Mouse (Mus musculus) myocyte (in vitro differentiated cells): ENCODE data around the gene Gpr119.

ENCODE experiments used
- CEBPB ChIP-seq: IDR thresholded peaks from 2 replicates; pipeline ENCODE4 v1.6.1; 2011; ENCODE audit warnings: mild to moderate bottlenecking, moderate library complexity; ENCODE audit not compliant: poor library complexity, insufficient read depth, severe bottlenecking
- E2F4 ChIP-seq: IDR thresholded peaks from one replicate; pipeline ENCODE4 v1.6.1; 2011; ENCODE audit warnings: mild to moderate bottlenecking, control low read depth, moderate library complexity; ENCODE audit not compliant: insufficient read depth
- MAX ChIP-seq: IDR thresholded peaks from one replicate; pipeline ENCODE4 v1.6.1; 2011; ENCODE audit warnings: low read depth, mild to moderate bottlenecking, control low read depth
- MYOD1 ChIP-seq, 3 experiments: IDR thresholded peaks; one replicate each; pipeline ENCODE4 v1.6.1; 2011; ENCODE audit warnings: control low read depth in 2 of 3, low read depth in 2 of 3, mild to moderate bottlenecking in 2 of 3, moderate library complexity in 1 of 3; ENCODE audit not compliant: insufficient read length in 2 of 3, control insufficient read depth in 1 of 3
- MYOG ChIP-seq, 3 experiments: IDR thresholded peaks; one replicate each; pipeline ENCODE4 v1.6.1; 2011; ENCODE audit warnings: control low read depth in 2 of 3, low read depth in 2 of 3, mild to moderate bottlenecking in 2 of 3; ENCODE audit not compliant: insufficient read length in 2 of 3, control insufficient read depth in 1 of 3, insufficient read depth in 1 of 3
- POLR2A ChIP-seq: IDR thresholded peaks from one replicate; pipeline ENCODE4 v1.6.1; 2011; ENCODE audit warnings: low read depth, mild to moderate bottlenecking, control low read depth, moderate library complexity; ENCODE audit not compliant: insufficient read length
- SRF ChIP-seq: IDR thresholded peaks from one replicate; pipeline ENCODE4 v1.6.1; 2011; ENCODE audit warnings: low read depth; ENCODE audit not compliant: control insufficient read depth, insufficient read length
- TCF12 ChIP-seq: IDR thresholded peaks from one replicate; pipeline ENCODE4 v1.6.1; 2011; ENCODE audit warnings: mild to moderate bottlenecking, control low read depth; ENCODE audit not compliant: poor library complexity, insufficient read depth, severe bottlenecking
- TCF3 ChIP-seq: IDR thresholded peaks from one replicate; pipeline ENCODE4 v1.6.1; 2011; ENCODE audit warnings: low read depth, control low read depth; ENCODE audit not compliant: insufficient read length
- USF1 ChIP-seq: IDR thresholded peaks from one replicate; pipeline ENCODE4 v1.6.1; 2011; ENCODE audit warnings: low read depth, mild to moderate bottlenecking, control low read depth, moderate library complexity

DNA sequence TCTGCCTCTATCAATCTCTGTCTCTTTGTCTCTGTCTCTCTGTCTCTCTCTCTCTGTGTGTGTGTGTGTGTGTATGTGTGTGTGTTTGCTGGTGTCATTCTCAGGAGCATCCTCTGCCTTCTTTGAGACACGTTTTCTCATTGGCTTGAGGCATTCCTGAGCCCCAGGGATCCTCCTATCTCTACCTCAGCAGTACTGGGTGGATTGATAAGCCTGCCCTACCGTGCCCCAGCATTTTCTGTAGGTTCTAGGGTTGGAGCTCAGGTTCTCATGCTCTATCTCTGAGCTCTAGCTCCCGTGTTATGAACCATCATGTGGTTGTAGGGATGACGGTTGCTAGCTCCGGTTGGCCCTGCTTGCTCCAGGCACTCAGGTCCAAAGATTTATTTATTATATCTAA lies 9.6 kb upstream of the Gpr119 start:
- TF ChIP-seq USF1 = no peak
- no peak for TF ChIP-seq POLR2A
- TF ChIP-seq TCF3 = no peak
- TF ChIP-seq MYOG (IDR thresholded peaks at IDR 0.05; ENCODE audit: control insufficient read depth in 1 of 3, insufficient read depth in 1 of 3, insufficient read length in 2 of 3, low read depth in 2 of 3) = no peak
- no peak for TF ChIP-seq MYOD1 (IDR thresholded peaks at IDR 0.05; ENCODE audit: control insufficient read depth in 1 of 3, insufficient read length in 2 of 3, low read depth in 2 of 3)
- no peak for TF ChIP-seq E2F4
- no peak for TF ChIP-seq TCF12
- TF ChIP-seq MAX = no peak
- no peak for TF ChIP-seq CEBPB
- TF ChIP-seq SRF = no peak
